Mouse (Mus musculus) myocyte (in vitro differentiated cells): ENCODE measurements around the gene Vmn2r88. TPM values are rescaled to one million over a fixed set of nuclear protein-coding genes. Genes with fewer than 3 reads are reported as not detected.
"Not testable (repeated sequence)": the region's sequence is repeated elsewhere in the genome, so short reads cannot be mapped to it uniquely, and the experiment has no call there.

Experiments used
- H3K27me3 ChIP-seq: one replicate; pipeline ENCODE4 v1.6.1; 2011; ENCODE audit not compliant: control insufficient read depth, insufficient read depth, insufficient read length
- H3K36me3 ChIP-seq: one replicate; pipeline ENCODE4 v1.6.1; 2011; ENCODE audit not compliant: control insufficient read depth, insufficient read depth
- H3K4me2 ChIP-seq: one replicate; pipeline ENCODE4 v1.6.1; 2011; ENCODE audit warnings: low read depth, control low read depth
- H3K4me3 ChIP-seq: one replicate; pipeline ENCODE4 v1.5.1; 2011; ENCODE audit warnings: mild to moderate bottlenecking, control low read depth, moderate library complexity
- H3K79me2 ChIP-seq: one replicate; pipeline ENCODE4 v1.6.1; 2011; ENCODE audit not compliant: control insufficient read depth, insufficient read depth
- H3ac ChIP-seq: one replicate; pipeline ENCODE4 v1.6.1; 2011; ENCODE audit not compliant: control insufficient read depth, insufficient read length
- CEBPB ChIP-seq: IDR thresholded peaks from 2 replicates; pipeline ENCODE4 v1.6.1; 2011; ENCODE audit warnings: mild to moderate bottlenecking, moderate library complexity; ENCODE audit not compliant: poor library complexity, insufficient read depth, severe bottlenecking
- E2F4 ChIP-seq: IDR thresholded peaks from one replicate; pipeline ENCODE4 v1.6.1; 2011; ENCODE audit warnings: mild to moderate bottlenecking, control low read depth, moderate library complexity; ENCODE audit not compliant: insufficient read depth
- MAX ChIP-seq: IDR thresholded peaks from one replicate; pipeline ENCODE4 v1.6.1; 2011; ENCODE audit warnings: low read depth, mild to moderate bottlenecking, control low read depth
- MYOD1 ChIP-seq, 3 experiments: IDR thresholded peaks; one replicate each; pipeline ENCODE4 v1.6.1; 2011; ENCODE audit warnings: control low read depth in 2 of 3, low read depth in 2 of 3, mild to moderate bottlenecking in 2 of 3, moderate library complexity in 1 of 3; ENCODE audit not compliant: insufficient read length in 2 of 3, control insufficient read depth in 1 of 3
- MYOG ChIP-seq, 3 experiments: IDR thresholded peaks; one replicate each; pipeline ENCODE4 v1.6.1; 2011; ENCODE audit warnings: control low read depth in 2 of 3, low read depth in 2 of 3, mild to moderate bottlenecking in 2 of 3; ENCODE audit not compliant: insufficient read length in 2 of 3, control insufficient read depth in 1 of 3, insufficient read depth in 1 of 3
- POLR2A ChIP-seq: IDR thresholded peaks from one replicate; pipeline ENCODE4 v1.6.1; 2011; ENCODE audit warnings: low read depth, mild to moderate bottlenecking, control low read depth, moderate library complexity; ENCODE audit not compliant: insufficient read length
- POLR2AphosphoS2 ChIP-seq: IDR thresholded peaks from one replicate; pipeline ENCODE4 v1.6.1; 2011; ENCODE audit warnings: low read depth, control low read depth; ENCODE audit not compliant: insufficient read length
- REST ChIP-seq: IDR thresholded peaks from one replicate; pipeline ENCODE4 v1.6.1; 2011; ENCODE audit warnings: mild to moderate bottlenecking, control low read depth, moderate library complexity; ENCODE audit not compliant: insufficient read depth, insufficient read length
- SRF ChIP-seq: IDR thresholded peaks from one replicate; pipeline ENCODE4 v1.6.1; 2011; ENCODE audit warnings: low read depth; ENCODE audit not compliant: control insufficient read depth, insufficient read length
- TCF12 ChIP-seq: IDR thresholded peaks from one replicate; pipeline ENCODE4 v1.6.1; 2011; ENCODE audit warnings: mild to moderate bottlenecking, control low read depth; ENCODE audit not compliant: poor library complexity, insufficient read depth, severe bottlenecking
- TCF3 ChIP-seq: IDR thresholded peaks from one replicate; pipeline ENCODE4 v1.6.1; 2011; ENCODE audit warnings: low read depth, control low read depth; ENCODE audit not compliant: insufficient read length
- USF1 ChIP-seq: IDR thresholded peaks from one replicate; pipeline ENCODE4 v1.6.1; 2011; ENCODE audit warnings: low read depth, mild to moderate bottlenecking, control low read depth, moderate library complexity
- polyA plus RNA-seq: library from polyadenylated mRNA; unstranded; fragments of >200 nt; fragmentation: generic; extraction: Trizol; gene quantifications from one replicate; pipeline ENCODE4 v1.2.1, GENCODE M21; 2012; ENCODE audit warnings: missing spikeins

Gene Vmn2r88
- polyA plus RNA-seq, 1 experiment, result not detected

DNA sequence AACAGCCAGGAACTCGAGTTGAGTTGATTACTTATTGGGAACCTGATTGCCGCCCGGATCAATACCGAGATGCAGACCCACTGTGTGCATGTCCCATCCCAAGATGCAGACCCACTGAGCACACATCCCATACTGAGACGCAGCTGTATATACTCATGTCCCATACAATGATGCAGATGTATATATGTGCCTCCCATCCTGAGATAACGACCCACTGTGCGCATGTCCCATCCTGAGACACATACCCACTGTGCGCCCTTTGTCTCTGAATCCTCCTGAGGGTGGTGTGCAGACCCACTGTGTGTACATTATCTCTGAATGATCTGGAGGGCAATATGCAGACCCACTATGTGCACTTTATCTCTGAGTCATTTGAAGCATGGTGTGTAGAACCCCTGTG lies 22.9 kb upstream of the Vmn2r88 start:
- no peak for TF ChIP-seq POLR2A
- no peak for TF ChIP-seq MYOG (IDR thresholded peaks at IDR 0.05; ENCODE audit: control insufficient read depth in 1 of 3, insufficient read depth in 1 of 3, insufficient read length in 2 of 3, low read depth in 2 of 3)
- TF ChIP-seq TCF12, result no peak
- no peak for TF ChIP-seq MYOD1 (IDR thresholded peaks at IDR 0.05; ENCODE audit: control insufficient read depth in 1 of 3, insufficient read length in 2 of 3, low read depth in 2 of 3)
- no peak for TF ChIP-seq TCF3
- TF ChIP-seq E2F4, result no peak
- no peak for TF ChIP-seq CEBPB
- TF ChIP-seq MAX, result no peak
- TF ChIP-seq POLR2AphosphoS2, result no peak
- no peak for TF ChIP-seq REST
- TF ChIP-seq USF1, result no peak
- TF ChIP-seq SRF, result no peak
- H3K79me2 ChIP-seq, result no peaks in the 10 kb centered on the region
- H3K4me2 ChIP-seq, result no peak overlapping the region
- no peaks in the 10 kb centered on the region for H3K36me3 ChIP-seq
- no peak overlapping the region for H3ac ChIP-seq
- H3K27me3 ChIP-seq, result no peaks in the 10 kb centered on the region
- no peak overlapping the region for H3K4me3 ChIP-seq

GRCm38 (mm10) chr14:51388222-51388621 lies 22.4 kb upstream of the Vmn2r88 start:
- Histone ChIP-seq H3K79me2 (no peaks in the 10 kb centered on the region), H3K36me3 (no peaks in the 10 kb centered on the region), H3ac (no peak overlapping the region), H3K27me3 (no peaks in the 10 kb centered on the region), H3K4me3 (no peak overlapping the region), H3K4me2 (no peak overlapping the region)
- TF ChIP-seq POLR2A (no peak), TCF12 (no peak), MAX (no peak), MYOG (IDR thresholded peaks at IDR 0.05; ENCODE audit: control insufficient read depth in 1 of 3, insufficient read depth in 1 of 3, insufficient read length in 2 of 3, low read depth in 2 of 3) (no peak), MYOD1 (IDR thresholded peaks at IDR 0.05; ENCODE audit: control insufficient read depth in 1 of 3, insufficient read length in 2 of 3, low read depth in 2 of 3) (no peak), E2F4 (no peak), USF1 (no peak), TCF3 (no peak), REST (no peak), POLR2AphosphoS2 (no peak), CEBPB (no peak)

DNA sequence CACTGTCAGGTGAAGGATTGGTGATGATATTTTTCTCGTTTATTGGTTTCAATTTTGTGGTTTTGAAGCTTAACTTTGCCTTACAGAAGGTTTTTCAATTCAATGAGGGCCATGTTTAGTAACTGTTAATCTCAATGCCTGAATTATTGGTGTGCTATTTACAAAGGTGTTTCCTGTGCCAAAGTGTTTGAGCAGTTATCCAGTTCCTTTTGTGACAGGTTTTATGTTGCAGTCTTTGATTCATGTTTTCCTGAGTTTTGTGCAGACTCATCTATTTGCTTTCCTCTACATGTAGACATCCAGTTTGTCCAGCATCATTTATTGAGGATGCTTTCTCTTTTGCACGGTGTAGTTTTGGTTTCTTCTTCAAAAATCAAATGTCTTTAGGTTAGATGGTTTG lies 13.3 kb downstream of the Vmn2r88 start:
- Histone ChIP-seq H3K79me2 (no peaks in the 10 kb centered on the region), H3K4me2 (no peak overlapping the region)

GRCm38 (mm10) chr14:51430138-51430537 lies 19.5 kb downstream of the Vmn2r88 start:
- not testable (repeated sequence) for H3K36me3 ChIP-seq

More for the DNA sequence above, 13.3 kb downstream of the Vmn2r88 start:
- no peaks in the 10 kb centered on the region for H3K36me3 ChIP-seq
- H3K4me3 ChIP-seq, result no peak overlapping the region
- no peak for TF ChIP-seq MYOD1 (IDR thresholded peaks at IDR 0.05; ENCODE audit: control insufficient read depth in 1 of 3, insufficient read length in 2 of 3, low read depth in 2 of 3)
- TF ChIP-seq POLR2A, result no peak
- TF ChIP-seq POLR2AphosphoS2, result no peak
- no peak for TF ChIP-seq REST
- no peak for TF ChIP-seq E2F4
- no peak for TF ChIP-seq MYOG (IDR thresholded peaks at IDR 0.05; ENCODE audit: control insufficient read depth in 1 of 3, insufficient read depth in 1 of 3, insufficient read length in 2 of 3, low read depth in 2 of 3)
- TF ChIP-seq USF1, result no peak
- TF ChIP-seq TCF3, result no peak
- TF ChIP-seq SRF, result no peak
- no peak for TF ChIP-seq TCF12
- TF ChIP-seq MAX, result no peak
- TF ChIP-seq CEBPB, result no peak
- no peak overlapping the region for H3ac ChIP-seq
- no peaks in the 10 kb centered on the region for H3K27me3 ChIP-seq

DNA sequence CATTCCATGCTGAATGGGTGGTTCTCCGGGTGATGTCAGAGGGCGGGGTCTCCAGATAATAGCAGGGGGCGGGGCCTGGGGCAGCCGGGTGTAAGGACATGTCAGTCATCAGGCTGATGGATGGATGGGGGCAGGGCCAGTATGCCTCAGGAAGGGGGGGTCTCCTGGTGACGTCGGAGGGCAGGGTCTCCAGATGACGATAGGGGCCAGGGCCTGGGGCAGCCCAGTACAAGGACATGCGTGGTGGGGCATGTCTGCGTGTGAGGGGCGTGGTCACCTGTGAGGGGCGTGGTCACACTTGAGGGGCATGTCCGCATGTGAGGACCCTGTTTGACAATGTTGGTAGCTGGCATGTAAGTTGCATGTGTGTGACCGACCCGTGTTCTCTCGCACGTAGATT lies 23.9 kb downstream of the Vmn2r88 start:
- H3K27me3 ChIP-seq, result no peaks in the 10 kb centered on the region
- no peak overlapping the region for H3ac ChIP-seq
- TF ChIP-seq TCF3, result no peak
- TF ChIP-seq POLR2AphosphoS2, result no peak
- no peak for TF ChIP-seq REST
- no peak for TF ChIP-seq SRF
- TF ChIP-seq POLR2A, result no peak
- no peak for TF ChIP-seq MAX
- no peak for TF ChIP-seq USF1
- TF ChIP-seq CEBPB, result no peak
- no peak for TF ChIP-seq E2F4
- TF ChIP-seq MYOG (IDR thresholded peaks at IDR 0.05; ENCODE audit: control insufficient read depth in 1 of 3, insufficient read depth in 1 of 3, insufficient read length in 2 of 3, low read depth in 2 of 3), result no peak
- no peak for TF ChIP-seq TCF12
- H3K36me3 ChIP-seq, result no peaks in the 10 kb centered on the region
- no peaks in the 10 kb centered on the region for H3K79me2 ChIP-seq
- H3K4me2 ChIP-seq, result no peak overlapping the region
- no peak overlapping the region for H3K4me3 ChIP-seq

More at GRCm38 (mm10) chr14:51430138-51430537, 19.5 kb downstream of the Vmn2r88 start:
- not testable (repeated sequence) for H3K4me3 ChIP-seq, H3K79me2 ChIP-seq, H3K4me2 ChIP-seq, H3ac ChIP-seq, H3K27me3 ChIP-seq
